Mouse (Mus musculus) neural tube, embryonic 11.5 days (tissue): ENCODE results near the gene Zc3h18. TPM values are rescaled to one million over a fixed set of nuclear protein-coding genes. Genes with fewer than 3 reads are reported as not detected.

Experiments
- ATAC-seq: fragments of 200-750 bp; cut with Nextera tagmentation; 2 replicates; pipeline ENCODE4 v1.8.0; 2017; ENCODE audit warnings: moderate number of reproducible peaks, mild to moderate bottlenecking, moderate TSS enrichment, moderate library complexity; ENCODE audit not compliant: insufficient read depth, low FRiP score, low TSS enrichment
- DNase-seq: peaks from one replicate; pipeline ENCODE4 v3.0.0-alpha.2; 2015; ENCODE audit warnings: low spot score
- H3K27ac ChIP-seq: fragments of 300-500 bp; sonication (generic); 2 replicates; pipeline ENCODE4 v1.5.1; 2014; ENCODE audit warnings: low read depth, mild to moderate bottlenecking, low read length
- H3K27me3 ChIP-seq: fragments of 300-500 bp; sonication (generic); 2 replicates; pipeline ENCODE4 v1.6.1; 2014; ENCODE audit warnings: mild to moderate bottlenecking, low read length, mixed read lengths; ENCODE audit not compliant: control insufficient read depth, insufficient read depth
- H3K36me3 ChIP-seq: fragments of 300-500 bp; sonication (generic); 2 replicates; pipeline ENCODE4 v1.6.1; 2014; ENCODE audit warnings: mild to moderate bottlenecking, low read length, moderate library complexity, mixed read lengths; ENCODE audit not compliant: control insufficient read depth, insufficient read depth
- H3K4me1 ChIP-seq: fragments of 300-500 bp; sonication (generic); 2 replicates; pipeline ENCODE4 v1.6.1; 2014; ENCODE audit warnings: low read length, mixed read lengths; ENCODE audit not compliant: control insufficient read depth, insufficient read depth
- H3K4me2 ChIP-seq: fragments of 300-500 bp; sonication (generic); 2 replicates; pipeline ENCODE4 v1.6.1; 2014; ENCODE audit warnings: low read depth, mild to moderate bottlenecking, moderate library complexity
- H3K4me3 ChIP-seq: fragments of 300-500 bp; sonication (generic); 2 replicates; pipeline ENCODE4 v1.5.1; 2014; ENCODE audit warnings: low read depth, low read length
- H3K9ac ChIP-seq: fragments of 300-500 bp; sonication (generic); 2 replicates; pipeline ENCODE4 v1.6.1; 2014; ENCODE audit warnings: mild to moderate bottlenecking, low read length
- H3K9me3 ChIP-seq: fragments of 300-500 bp; sonication (generic); 2 replicates; pipeline ENCODE4 v1.6.1; 2016; ENCODE audit warnings: low read length; ENCODE audit not compliant: control insufficient read depth
- WGBS: fragments of 180-500 bp; shearing (Covaris S2); extraction: QIAGEN DNeasy Blood & Tissue Kit; methylation state at CpG from one replicate; pipeline ENCODE4 v1.1.7; 2014; 5-methylcytosine and 5-hydroxymethylcytosine counted together
- polyA plus RNA-seq: library from polyadenylated mRNA; unstranded; fragments of >200 nt; fragmentation: Nextera tagmentation; extraction: Ambion mirVana; gene quantifications from 2 replicates; pipeline ENCODE4 v1.2.1, GENCODE M21; 2014

The Zc3h18 gene
- polyA plus RNA-seq, 1 experiment from 2014 or later: 40.5 TPM

GRCm38 (mm10) chr8:122343341-122343740 is 33.1 kb upstream of the Zc3h18 start:
- no peaks in the 10 kb centered on the region for H3K9me3 ChIP-seq
- peaks cover 21% of the 10 kb centered on the region for H3K27me3 ChIP-seq
- peak overlapping the region; percentile 33 for H3K4me2 ChIP-seq
- H3K27ac ChIP-seq: no peak overlapping the region
- ATAC-seq (no peak), DNase-seq (no peak)
- peak overlapping the region; percentile 18; the same call in 1 of the 2 replicates for H3K9ac ChIP-seq
- peaks cover 10% of the 10 kb centered on the region for H3K4me1 ChIP-seq
- no peaks in the 10 kb centered on the region for H3K36me3 ChIP-seq
- peak overlapping the region; percentile 16; the same call in 1 of the 2 replicates for H3K4me3 ChIP-seq
- WGBS: 6% methylated on average over 11 of the region's 11 CpGs

DNA sequence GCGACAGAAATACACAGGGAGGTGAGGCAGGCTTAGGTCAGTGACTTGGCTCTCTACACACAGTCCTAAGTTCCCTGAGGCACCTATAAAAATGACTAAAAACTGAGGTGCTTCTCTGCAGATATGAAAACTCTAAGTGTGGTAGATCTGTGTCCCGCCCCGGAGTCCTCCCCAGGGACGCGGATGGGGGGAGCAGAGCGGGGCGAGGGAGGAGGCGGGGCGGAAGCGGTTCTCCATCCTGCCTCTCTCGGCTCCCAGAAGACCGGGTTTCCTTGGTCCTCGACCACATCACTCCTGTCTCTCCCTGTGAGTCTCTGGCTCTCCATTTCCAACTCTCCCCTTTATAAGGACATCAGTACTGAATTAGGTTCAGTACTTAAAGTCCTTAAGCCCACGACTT is 32.7 kb upstream of the Zc3h18 start:
- H3K36me3 ChIP-seq: no peaks in the 10 kb centered on the region
- peaks cover 10% of the 10 kb centered on the region for H3K4me1 ChIP-seq
- H3K9me3 ChIP-seq: no peaks in the 10 kb centered on the region
- H3K4me3 ChIP-seq: peak overlapping the region; percentile 16; the same call in 1 of the 2 replicates
- under 1% methylated on average over 13 of the region's 14 CpGs for WGBS
- peaks cover 17% of the 10 kb centered on the region for H3K27me3 ChIP-seq
- H3K4me2 ChIP-seq: peak overlapping the region; percentile 33
- no peak overlapping the region for H3K27ac ChIP-seq
- ATAC-seq (no peak), DNase-seq (peak; percentile 45)
- peak overlapping the region; percentile 18; the same call in 1 of the 2 replicates for H3K9ac ChIP-seq

DNA sequence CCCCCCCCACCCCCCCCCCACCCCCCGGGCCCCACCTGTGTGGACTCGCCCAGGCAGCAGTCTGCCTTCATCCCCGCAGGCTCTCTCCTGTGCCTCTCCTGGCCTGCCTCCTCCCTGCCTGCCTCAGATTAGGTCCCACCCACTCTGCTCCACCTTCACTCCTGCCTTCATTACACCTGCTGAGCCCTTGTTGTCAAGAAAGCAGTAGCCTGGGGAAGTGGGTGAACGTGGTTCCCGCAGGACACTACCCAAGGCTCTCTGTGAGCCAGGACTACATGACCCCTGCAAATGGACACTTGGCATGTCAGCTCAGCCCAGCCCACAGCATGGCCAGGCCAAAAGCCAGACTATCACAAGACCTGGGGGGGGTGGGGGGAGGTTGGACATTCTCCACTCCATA is 32.2 kb upstream of the Zc3h18 start:
- 3% methylated on average over 4 of the region's 5 CpGs for WGBS
- ATAC-seq (no peak), DNase-seq (no peak)
- peaks cover 10% of the 10 kb centered on the region for H3K4me1 ChIP-seq
- no peaks in the 10 kb centered on the region for H3K9me3 ChIP-seq
- H3K4me3 ChIP-seq: no peak overlapping the region
- peaks cover 17% of the 10 kb centered on the region; the same call in 1 of the 2 replicates for H3K27me3 ChIP-seq
- no peak overlapping the region for H3K4me2 ChIP-seq
- no peaks in the 10 kb centered on the region for H3K36me3 ChIP-seq
- no peak overlapping the region for H3K9ac ChIP-seq
- H3K27ac ChIP-seq: no peak overlapping the region

DNA sequence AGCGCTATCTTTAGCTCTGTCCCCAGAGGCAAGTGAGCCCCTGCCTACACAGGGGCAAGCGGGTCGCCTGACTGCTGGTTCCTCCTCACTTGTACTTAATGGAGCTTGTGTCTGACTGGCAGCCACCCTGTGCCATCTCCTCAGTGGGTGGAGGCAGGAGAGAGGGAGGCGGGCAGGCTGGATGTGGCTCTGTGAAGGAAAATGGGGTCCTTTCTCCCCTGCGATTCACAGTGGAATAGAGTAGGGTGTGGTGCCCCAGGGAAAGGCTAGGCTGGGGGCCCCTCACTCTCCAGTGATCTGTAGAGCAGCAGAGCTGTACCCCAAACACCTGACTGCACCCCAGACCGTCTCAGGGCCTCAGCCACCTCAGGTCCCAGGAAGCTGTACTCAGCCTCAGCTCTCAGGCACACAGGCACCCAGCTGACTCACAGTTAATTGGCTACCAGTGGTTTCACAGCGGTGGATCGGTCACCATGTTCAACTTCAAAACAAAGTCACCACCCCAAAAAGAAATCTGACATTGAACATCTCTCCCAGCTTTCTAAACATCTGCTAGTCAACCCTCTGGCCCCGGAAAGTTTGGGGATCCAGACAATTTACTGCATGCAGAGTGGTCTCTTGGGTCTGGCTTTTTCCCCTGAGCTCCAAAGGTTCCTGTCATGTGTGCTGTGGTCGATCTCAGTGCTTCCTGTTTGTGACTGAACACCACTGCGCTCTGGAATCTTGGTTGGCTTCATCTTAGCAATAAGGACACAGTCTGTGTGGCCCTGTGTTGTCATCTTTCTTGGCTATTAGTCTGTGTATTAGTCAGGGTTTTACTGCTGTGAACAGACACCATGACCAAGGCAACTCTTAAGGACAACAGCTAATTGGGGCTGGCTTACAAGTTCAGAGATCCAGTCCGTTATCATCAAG is 31.0 kb upstream of the Zc3h18 start:
- ATAC-seq (no peak), DNase-seq (no peak)
- peaks cover 10% of the 10 kb centered on the region for H3K4me1 ChIP-seq
- no peaks in the 10 kb centered on the region for H3K9me3 ChIP-seq
- H3K4me2 ChIP-seq: no peak overlapping the region
- H3K9ac ChIP-seq: no peak overlapping the region
- H3K36me3 ChIP-seq: no peaks in the 10 kb centered on the region
- 57% methylated on average over 11 of the region's 12 CpGs for WGBS
- no peak overlapping the region for H3K4me3 ChIP-seq
- no peak overlapping the region for H3K27ac ChIP-seq
- peaks cover 17% of the 10 kb centered on the region; the same call in 1 of the 2 replicates for H3K27me3 ChIP-seq

- H3K27me3 ChIP-seq: peaks cover 14% of the 10 kb centered on the region; the same call in 1 of the 2 replicates
- DNase-seq: no peak
- WGBS: 86% methylated on average over 5 of the region's 5 CpGs
Measured at GRCm38 (mm10) chr8:122347811-122348552, 28.4 kb upstream of the Zc3h18 start.

GRCm38 (mm10) chr8:122349357-122350297 is 26.8 kb upstream of the Zc3h18 start:
- DNase-seq (no peak), ATAC-seq (no peak)
- no peak overlapping the region for H3K4me2 ChIP-seq
- H3K4me3 ChIP-seq: no peak overlapping the region
- 40% methylated on average over 15 of the region's 15 CpGs for WGBS
- H3K9ac ChIP-seq: no peak overlapping the region
- no peaks in the 10 kb centered on the region for H3K4me1 ChIP-seq
- H3K27me3 ChIP-seq: peaks cover under 1% of the 10 kb centered on the region; the same call in 1 of the 2 replicates
- no peak overlapping the region for H3K27ac ChIP-seq
- no peaks in the 10 kb centered on the region for H3K9me3 ChIP-seq
- no peaks in the 10 kb centered on the region for H3K36me3 ChIP-seq

More at GRCm38 (mm10) chr8:122347811-122348552, 28.4 kb upstream of the Zc3h18 start:
- Histone ChIP-seq H3K4me2 (no peak overlapping the region), H3K4me1 (peaks cover 9% of the 10 kb centered on the region), H3K9ac (no peak overlapping the region), H3K4me3 (no peak overlapping the region), H3K36me3 (no peaks in the 10 kb centered on the region), H3K27ac (no peak overlapping the region), H3K9me3 (no peaks in the 10 kb centered on the region)
- no peak for ATAC-seq

DNA sequence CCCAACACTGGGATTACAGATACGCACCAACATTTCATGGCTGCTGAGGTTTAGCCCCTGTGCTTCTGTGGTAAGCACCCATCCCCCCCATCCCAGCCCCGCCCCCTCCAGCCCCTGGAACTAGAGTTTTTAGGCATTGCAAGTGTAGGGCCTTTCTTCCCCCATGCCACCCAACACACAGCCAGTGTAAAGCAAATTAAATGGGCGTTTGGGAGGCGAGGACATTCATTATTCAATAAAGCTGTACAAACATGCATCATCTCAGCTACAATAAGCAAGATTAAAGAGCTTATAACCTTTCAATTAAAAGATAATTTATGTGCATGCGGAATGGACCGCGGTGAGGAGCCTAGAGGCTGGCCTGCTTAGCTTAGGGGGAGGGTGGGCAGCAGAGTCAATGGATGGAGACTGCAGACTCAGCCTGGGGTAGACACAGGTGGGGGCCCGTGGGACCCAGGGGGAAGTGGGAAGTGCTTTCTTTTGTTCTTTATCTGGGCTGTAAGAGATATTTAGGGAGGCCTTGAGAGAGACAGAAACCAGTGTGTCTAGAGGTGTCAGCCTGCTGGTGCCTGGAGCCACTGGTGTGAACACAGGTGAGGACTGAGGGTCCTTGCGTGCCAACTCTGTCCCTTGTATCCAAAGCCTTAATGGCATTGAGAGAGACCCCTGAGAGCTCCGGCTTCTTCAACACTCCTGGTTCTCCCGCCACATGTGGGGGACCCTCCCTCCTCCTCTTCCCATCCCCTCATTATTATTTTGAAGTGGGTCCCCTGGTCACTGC is 25.9 kb upstream of the Zc3h18 start:
- Histone ChIP-seq H3K4me2 (no peak overlapping the region), H3K36me3 (no peaks in the 10 kb centered on the region), H3K9ac (no peak overlapping the region), H3K9me3 (no peaks in the 10 kb centered on the region), H3K27me3 (no peaks in the 10 kb centered on the region; the same call in 1 of the 2 replicates), H3K27ac (no peak overlapping the region), H3K4me3 (no peak overlapping the region), H3K4me1 (no peaks in the 10 kb centered on the region)
- WGBS: 44% methylated on average over 11 of the region's 11 CpGs
- DNase-seq (no peak), ATAC-seq (no peak)
